Mouse (Mus musculus): ENCODE results near the gene Nr1d1. TPM values are rescaled to one million over a fixed set of nuclear protein-coding genes. Genes with fewer than 3 reads are reported as not detected.

Gene Nr1d1
- total and polyA plus RNA-seq, 2 experiments from 2014 or later: 10.7 to 21.0 TPM

GRCm38 (mm10) chr11:98795714-98796514, 20.8 kb upstream of the Nr1d1 start:
- 0% methylated on average over 58 of the region's 74 CpGs for WGBS
- Histone ChIP-seq H3K4me1 (ENCODE audit: control insufficient read depth, insufficient read depth) (peaks cover 24% of the 10 kb centered on the region), H3K27ac (ENCODE audit: low read depth) (peak overlapping the region; percentile 99), H3K36me3 (replicated peaks; ENCODE audit: control insufficient read depth, insufficient read depth, low read length) (peaks cover 25% of the 10 kb centered on the region), H3K9ac (replicated peaks; ENCODE audit: low read depth, low read length) (peak overlapping the region; percentile 100), H3K4me2 (ENCODE audit: low read depth, low read length) (peak overlapping the region; percentile 90), H3K4me3 (ENCODE audit: low read depth, low read length) (peak overlapping the region; percentile 99), H3K27me3 (ENCODE audit: control insufficient read depth, insufficient read depth, low read length) (no peaks in the 10 kb centered on the region), H3K9me3 (replicated peaks; ENCODE audit: control insufficient read depth, low read length) (no peaks in the 10 kb centered on the region)
- no peak for DNase-seq (ENCODE audit: low spot score)
- TF ChIP-seq EP300 (IDR thresholded peaks at IDR 0.05; ENCODE audit: low read depth) (no peak), CTCF (IDR thresholded peaks at IDR 0.05; ENCODE audit: low read depth) (no peak)
- peak; percentile 34 for ATAC-seq (ENCODE audit: insufficient read depth, low read depth)

DNA sequence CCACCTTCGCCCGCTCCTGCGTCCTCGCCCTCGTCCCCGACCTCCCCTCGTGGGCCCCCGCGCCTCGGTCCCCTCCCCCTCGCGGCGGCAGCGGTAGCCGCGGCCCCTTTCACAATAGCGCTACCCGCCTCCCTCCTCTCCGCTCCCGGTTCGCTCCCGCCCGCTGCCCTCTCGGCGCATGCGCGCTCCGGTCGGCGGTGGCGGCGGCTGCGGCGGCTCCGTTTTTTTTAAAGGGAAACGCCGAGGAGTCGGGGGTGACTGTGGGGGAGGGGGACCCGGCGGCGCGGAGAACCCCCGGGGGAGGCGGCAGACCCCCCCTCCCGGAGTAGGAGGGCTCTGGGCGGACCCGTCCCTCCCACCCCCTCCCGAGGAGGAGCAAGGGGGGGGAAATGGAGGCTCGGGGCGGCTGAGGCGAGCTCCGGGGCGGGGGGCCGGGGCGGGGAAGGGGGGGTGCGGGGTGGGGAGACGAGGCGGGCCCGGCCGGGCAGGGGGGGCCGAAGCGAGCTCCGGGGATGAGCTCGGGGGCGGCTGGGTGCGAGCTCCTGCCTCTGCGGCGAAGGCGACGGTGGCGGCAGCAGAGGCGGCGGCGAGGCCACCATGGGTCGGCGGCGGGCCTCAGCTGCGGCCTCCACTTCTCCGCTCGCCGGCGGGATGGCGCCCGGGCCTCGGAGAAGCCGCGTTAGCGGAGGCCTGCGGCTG, 20.0 kb upstream of the Nr1d1 start, which contains the start of gene Msl1:
TSS of gene Msl1 (plus strand) at position 502 of the 699 bp plus-strand sequence.
- Histone ChIP-seq H3K4me3 (ENCODE audit: low read depth, low read length) (peak within 1 kb of the TSS; percentile 99), H3K27ac (ENCODE audit: low read depth) (peak within 1 kb of the TSS; percentile 99), H3K9me3 (replicated peaks; ENCODE audit: control insufficient read depth, low read length) (no peaks in the 10 kb centered on the region), H3K36me3 (replicated peaks; ENCODE audit: control insufficient read depth, insufficient read depth, low read length) (peaks cover 18% of the 10 kb centered on the region), H3K27me3 (ENCODE audit: control insufficient read depth, insufficient read depth, low read length) (no peaks in the 10 kb centered on the region), H3K4me2 (ENCODE audit: low read depth, low read length) (peak within 1 kb of the TSS; percentile 90), H3K9ac (replicated peaks; ENCODE audit: low read depth, low read length) (peak within 1 kb of the TSS; percentile 100), H3K4me1 (ENCODE audit: control insufficient read depth, insufficient read depth) (peaks cover 24% of the 10 kb centered on the region)
- ATAC-seq (ENCODE audit: insufficient read depth, low read depth) (peak; percentile 78), DNase-seq (ENCODE audit: low spot score) (peak; percentile 87)
- WGBS: under 1% methylated on average over 59 of the region's 89 CpGs
- peak; percentile 81; the same call in 1 of the 2 replicates for TF ChIP-seq EP300 (IDR thresholded peaks at IDR 0.05; ENCODE audit: low read depth)
- TF ChIP-seq CTCF (IDR thresholded peaks at IDR 0.05; ENCODE audit: low read depth): no peak; the same call in 1 of the 2 replicates

DNA sequence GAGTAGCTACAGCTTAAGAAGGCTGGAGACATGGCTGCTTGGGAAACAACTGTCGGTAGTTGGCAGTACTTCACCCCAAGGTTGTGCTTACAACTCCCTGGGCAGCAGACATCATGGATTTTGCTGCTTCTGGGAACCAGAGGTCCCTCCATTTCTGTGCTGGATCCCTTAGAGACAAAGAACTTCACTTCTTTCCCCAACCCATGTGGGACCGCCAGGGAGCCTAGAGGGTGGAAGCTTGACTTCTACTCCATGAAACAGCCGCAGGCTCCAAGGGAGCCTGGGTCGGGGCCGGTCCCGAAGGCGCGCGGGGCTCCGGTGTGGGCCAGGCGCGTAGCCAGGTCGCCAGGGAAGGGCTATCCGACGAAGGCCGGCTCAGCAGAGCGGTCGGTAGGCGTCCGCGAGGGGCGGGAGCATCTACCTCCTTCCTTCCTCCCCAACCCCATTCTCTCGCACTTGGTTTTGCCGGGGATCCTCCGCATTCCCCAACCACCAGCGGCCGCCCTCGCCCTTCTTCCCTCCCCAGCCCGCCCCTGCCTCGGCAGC, 19.4 kb upstream of the Nr1d1 start:
- DNase-seq (ENCODE audit: low spot score) (no peak), ATAC-seq (ENCODE audit: insufficient read depth, low read depth) (peak; percentile 61)
- no peaks in the 10 kb centered on the region for H3K27me3 ChIP-seq (ENCODE audit: control insufficient read depth, insufficient read depth, low read length)
- peak overlapping the region; percentile 90 for H3K4me2 ChIP-seq (ENCODE audit: low read depth, low read length)
- H3K36me3 ChIP-seq (replicated peaks; ENCODE audit: control insufficient read depth, insufficient read depth, low read length): peaks cover 11% of the 10 kb centered on the region
- H3K4me3 ChIP-seq (ENCODE audit: low read depth, low read length): peak overlapping the region; percentile 99
- peak overlapping the region; percentile 100 for H3K9ac ChIP-seq (replicated peaks; ENCODE audit: low read depth, low read length)
- no peak for TF ChIP-seq EP300 (IDR thresholded peaks at IDR 0.05; ENCODE audit: low read depth)
- TF ChIP-seq CTCF (IDR thresholded peaks at IDR 0.05; ENCODE audit: low read depth): peak; percentile 16; the same call in 1 of the 2 replicates
- peak overlapping the region; percentile 99 for H3K27ac ChIP-seq (ENCODE audit: low read depth)
- H3K4me1 ChIP-seq (ENCODE audit: control insufficient read depth, insufficient read depth): peaks cover 24% of the 10 kb centered on the region
- H3K9me3 ChIP-seq (replicated peaks; ENCODE audit: control insufficient read depth, low read length): no peaks in the 10 kb centered on the region
- under 1% methylated on average over 21 of the region's 30 CpGs for WGBS

DNA sequence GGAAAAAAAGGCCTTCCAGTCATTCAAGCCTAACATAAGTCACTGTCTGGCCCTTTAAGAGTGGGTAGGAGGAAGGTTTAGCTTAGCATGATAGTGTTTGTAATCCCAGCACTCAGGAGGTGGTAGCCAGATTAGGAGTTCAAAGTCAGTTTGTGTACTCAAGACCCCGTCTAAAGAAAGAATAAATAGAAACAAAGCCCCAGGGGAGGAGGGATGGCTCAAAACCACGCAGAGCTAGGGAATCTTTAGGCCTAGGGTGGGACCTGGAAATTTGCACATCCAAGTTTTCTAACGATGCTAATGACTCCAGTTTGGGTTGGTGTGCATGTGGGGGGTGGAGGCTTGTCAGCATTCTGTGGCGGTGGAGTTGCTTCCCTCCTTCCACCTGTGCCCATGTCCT, 16.9 kb upstream of the Nr1d1 start:
- Histone ChIP-seq H3K4me2 (ENCODE audit: low read depth, low read length) (no peak overlapping the region), H3K36me3 (replicated peaks; ENCODE audit: control insufficient read depth, insufficient read depth, low read length) (no peaks in the 10 kb centered on the region), H3K27ac (ENCODE audit: low read depth) (no peak overlapping the region), H3K27me3 (ENCODE audit: control insufficient read depth, insufficient read depth, low read length) (no peaks in the 10 kb centered on the region), H3K9me3 (replicated peaks; ENCODE audit: control insufficient read depth, low read length) (no peaks in the 10 kb centered on the region), H3K4me3 (ENCODE audit: low read depth, low read length) (no peak overlapping the region), H3K4me1 (ENCODE audit: control insufficient read depth, insufficient read depth) (peaks cover 22% of the 10 kb centered on the region), H3K9ac (replicated peaks; ENCODE audit: low read depth, low read length) (no peak overlapping the region)
- ATAC-seq (ENCODE audit: insufficient read depth, low read depth) (no peak), DNase-seq (ENCODE audit: low spot score) (no peak)
- TF ChIP-seq EP300 (IDR thresholded peaks at IDR 0.05; ENCODE audit: low read depth) (no peak), CTCF (IDR thresholded peaks at IDR 0.05; ENCODE audit: low read depth) (no peak)
- 29% methylated on average over 4 of the region's 4 CpGs for WGBS

DNA sequence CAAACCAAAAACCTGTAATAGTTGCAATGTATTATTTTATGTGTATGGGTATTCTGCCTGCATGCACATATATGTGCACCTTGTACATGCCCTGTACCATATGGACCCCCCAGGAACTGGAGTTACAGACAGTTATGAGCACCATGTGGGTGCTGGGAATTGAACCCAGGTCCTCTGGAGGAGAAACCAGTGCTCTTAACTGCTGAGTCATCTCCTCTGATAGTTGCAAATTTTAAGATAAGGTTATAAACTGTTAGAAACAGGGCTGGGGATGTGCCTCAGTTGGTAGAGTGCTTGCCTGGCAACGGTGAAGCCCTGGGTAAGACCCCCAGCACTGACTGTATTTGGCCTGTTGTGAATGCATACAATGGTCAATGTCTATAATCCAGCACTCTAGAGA, 16.3 kb upstream of the Nr1d1 start:
- no peak for ATAC-seq (ENCODE audit: insufficient read depth, low read depth)
- Histone ChIP-seq H3K4me2 (ENCODE audit: low read depth, low read length) (no peak overlapping the region), H3K9me3 (replicated peaks; ENCODE audit: control insufficient read depth, low read length) (no peaks in the 10 kb centered on the region), H3K27ac (ENCODE audit: low read depth) (no peak overlapping the region), H3K4me1 (ENCODE audit: control insufficient read depth, insufficient read depth) (peaks cover 22% of the 10 kb centered on the region), H3K36me3 (replicated peaks; ENCODE audit: control insufficient read depth, insufficient read depth, low read length) (no peaks in the 10 kb centered on the region), H3K9ac (replicated peaks; ENCODE audit: low read depth, low read length) (no peak overlapping the region), H3K4me3 (ENCODE audit: low read depth, low read length) (no peak overlapping the region), H3K27me3 (ENCODE audit: control insufficient read depth, insufficient read depth, low read length) (no peaks in the 10 kb centered on the region)
- no peak for DNase-seq (ENCODE audit: low spot score)
- no peak for TF ChIP-seq EP300 (IDR thresholded peaks at IDR 0.05; ENCODE audit: low read depth)
- TF ChIP-seq CTCF (IDR thresholded peaks at IDR 0.05; ENCODE audit: low read depth): no peak
- WGBS: 67% methylated on average over 1 of the region's 1 CpGs

Data from heart, postnatal 0 days (tissue).